ENCODE assay signal across 8 mouse cellular contexts in genomic region chr5:142441332-142442044, GRCm38 (mm10). TPM values are rescaled to one million over a fixed set of nuclear protein-coding genes. Genes with fewer than 3 reads are reported as not detected.
DNase-seq lines count a peak whose midpoint lies in the region; ATAC-seq and TF ChIP-seq lines count a peak whose summit lies in the region.

No protein-coding gene starts in this region.

- no peaks in the 10 kb centered on the region for H3K9me3 ChIP-seq in lung, postnatal 0 days (ENCODE audit: low read length)
- H3K9me3 ChIP-seq in embryonic facial prominence, embryonic 14.5 days (ENCODE audit: control insufficient read depth, low read length) = no peaks in the 10 kb centered on the region
- no peaks in the 10 kb centered on the region for H3K9me3 ChIP-seq in limb, embryonic 12.5 days
- H3K9me3 ChIP-seq in neural tube, embryonic 15.5 days (replicated peaks) = no peaks in the 10 kb centered on the region

- H3K9ac ChIP-seq in lung, postnatal 0 days (replicated peaks; ENCODE audit: low read depth) = no peak overlapping the region
- H3K9ac ChIP-seq in embryonic facial prominence, embryonic 14.5 days (ENCODE audit: low read depth, low read length) = peak overlapping the region; percentile 49
- H3K9ac ChIP-seq in limb, embryonic 12.5 days (replicated peaks) = no peak overlapping the region; the same call in 1 of the 2 replicates
- H3K9ac ChIP-seq in neural tube, embryonic 15.5 days (replicated peaks) = no peak overlapping the region

- H3K27ac ChIP-seq in lung, postnatal 0 days (ENCODE audit: low read length) = peak overlapping the region; percentile 92
- H3K27ac ChIP-seq in embryonic facial prominence, embryonic 14.5 days (replicated peaks; ENCODE audit: low read depth, low read length) = peak overlapping the region; percentile 97
- peak overlapping the region; percentile 92 for H3K27ac ChIP-seq in limb, embryonic 12.5 days
- peak overlapping the region; percentile 74 for H3K27ac ChIP-seq in neural tube, embryonic 15.5 days (replicated peaks)

- no peak for TF ChIP-seq EP300 in lung, postnatal 0 days (IDR thresholded peaks at IDR 0.05)

- no peaks in the 10 kb centered on the region for H3K27me3 ChIP-seq in lung, postnatal 0 days (replicated peaks; ENCODE audit: insufficient read depth, low read length)
- no peaks in the 10 kb centered on the region for H3K27me3 ChIP-seq in embryonic facial prominence, embryonic 14.5 days (replicated peaks; ENCODE audit: control insufficient read depth, insufficient read depth, low read length)
- no peaks in the 10 kb centered on the region for H3K27me3 ChIP-seq in limb, embryonic 12.5 days
- H3K27me3 ChIP-seq in neural tube, embryonic 15.5 days (replicated peaks) = no peaks in the 10 kb centered on the region

- no peak for DNase-seq in lung, postnatal 0 days (ENCODE audit: low spot score)
- no peak for DNase-seq in lung, postnatal 4 days
- peak; percentile 78 for DNase-seq in embryonic facial prominence, embryonic 14.5 days (ENCODE audit: low spot score)
- DNase-seq in left cerebral cortex, adult 8-10 months (ENCODE audit: low spot score in 2 of 2) = no peak
- no peak for DNase-seq in ovary, postnatal 10 days (ENCODE audit: low spot score)
- DNase-seq in gastrocnemius, postnatal 4 days (ENCODE audit: low spot score in 2 of 2) = no peak

- TF ChIP-seq CTCF in lung, postnatal 0 days (IDR thresholded peaks at IDR 0.05) = no peak

- WGBS in lung, postnatal 0 days = 37% methylated on average over 22 of the region's 22 CpGs
- 44% methylated on average over 22 of the region's 22 CpGs for WGBS in embryonic facial prominence, embryonic 14.5 days
- 68% methylated on average over 22 of the region's 22 CpGs for WGBS in limb, embryonic 12.5 days
- WGBS in neural tube, embryonic 15.5 days = 57% methylated on average over 22 of the region's 22 CpGs

- no peaks in the 10 kb centered on the region for H3K36me3 ChIP-seq in lung, postnatal 0 days (ENCODE audit: insufficient read depth, low read length)
- peaks cover 8% of the 10 kb centered on the region for H3K36me3 ChIP-seq in embryonic facial prominence, embryonic 14.5 days (ENCODE audit: control insufficient read depth, insufficient read depth, low read length)
- H3K36me3 ChIP-seq in limb, embryonic 12.5 days = peaks cover 21% of the 10 kb centered on the region
- H3K36me3 ChIP-seq in neural tube, embryonic 15.5 days = peaks cover 8% of the 10 kb centered on the region; the same call in 1 of the 2 replicates

- ATAC-seq in lung, postnatal 0 days = no peak
- 0 out of 2 replicates have a peak, but pooled peaks have one; percentile 3 for ATAC-seq in embryonic facial prominence, embryonic 14.5 days (ENCODE audit: low read depth)
- ATAC-seq in limb, embryonic 12.5 days (ENCODE audit: insufficient number of reproducible peaks, insufficient read depth, low FRiP score, low TSS enrichment, low read depth) = 0 out of 2 replicates have a peak, but pooled peaks have one; percentile 11
- no peak for ATAC-seq in neural tube, embryonic 15.5 days (ENCODE audit: low FRiP score)

- H3K4me3 ChIP-seq in lung, postnatal 0 days (ENCODE audit: low read depth, low read length) = 0 out of 2 replicates have a peak overlapping the region, but pooled peaks have one; percentile 19
- H3K4me3 ChIP-seq in embryonic facial prominence, embryonic 14.5 days (ENCODE audit: low read depth, low read length) = peak overlapping the region; percentile 19
- H3K4me3 ChIP-seq in limb, embryonic 12.5 days (replicated peaks) = peak overlapping the region; percentile 37
- H3K4me3 ChIP-seq in neural tube, embryonic 15.5 days (replicated peaks) = no peak overlapping the region

- peak overlapping the region; percentile 66 for H3K4me2 ChIP-seq in lung, postnatal 0 days (replicated peaks; ENCODE audit: low read depth, low read length)
- H3K4me2 ChIP-seq in embryonic facial prominence, embryonic 14.5 days (ENCODE audit: low read depth, low read length) = peak overlapping the region; percentile 70
- peak overlapping the region; percentile 71 for H3K4me2 ChIP-seq in limb, embryonic 12.5 days
- peak overlapping the region; percentile 51 for H3K4me2 ChIP-seq in neural tube, embryonic 15.5 days

- peaks cover 15% of the 10 kb centered on the region for H3K4me1 ChIP-seq in lung, postnatal 0 days (ENCODE audit: insufficient read depth, low read depth, low read length)
- H3K4me1 ChIP-seq in embryonic facial prominence, embryonic 14.5 days (ENCODE audit: control insufficient read depth, insufficient read depth, low read length) = peaks cover 56% of the 10 kb centered on the region
- peaks cover 50% of the 10 kb centered on the region for H3K4me1 ChIP-seq in limb, embryonic 12.5 days (replicated peaks)
- peaks cover 58% of the 10 kb centered on the region for H3K4me1 ChIP-seq in neural tube, embryonic 15.5 days

RNA-seq across cellular contexts. Expression of gene Ap5z1, which starts 22.3 kb away (rescaled TPM):
- polyA plus RNA-seq in lung, postnatal 0 days (2015; fragmentation: Nextera tagmentation; extraction: Ambion mirVana) = 6.2 and 7.2 TPM in 2 replicates
- 8.7 and 10.6 TPM in 2 replicates for polyA plus RNA-seq in embryonic facial prominence, embryonic 14.5 days (2014; fragmentation: Nextera tagmentation; extraction: Ambion mirVana)
- 8.8 and 9.2 TPM in 2 replicates for polyA plus RNA-seq in limb, embryonic 12.5 days (2016; fragmentation: Nextera tagmentation; extraction: Ambion mirVana)
- polyA plus RNA-seq in neural tube, embryonic 15.5 days (2015; fragmentation: Nextera tagmentation; extraction: Ambion mirVana) = 12.4 and 12.7 TPM in 2 replicates
- total RNA-seq in left cerebral cortex, adult 8-10 months (2022) = 10 to 100 TPM; 20.1 to 25.6 (median 25.1) TPM
- 1 to 10 TPM; 7.3 to 8.1 TPM for total RNA-seq in gastrocnemius, postnatal 4 days (2021)

RNA-seq across cellular contexts. Expression of gene Foxk1, which starts 40.2 kb away (rescaled TPM):
- polyA plus RNA-seq in lung, postnatal 0 days (2015; fragmentation: Nextera tagmentation; extraction: Ambion mirVana) = 4.3 and 5.1 TPM in 2 replicates
- 5.6 and 7.5 TPM in 2 replicates for polyA plus RNA-seq in embryonic facial prominence, embryonic 14.5 days (2014; fragmentation: Nextera tagmentation; extraction: Ambion mirVana)
- polyA plus RNA-seq in limb, embryonic 12.5 days (2016; fragmentation: Nextera tagmentation; extraction: Ambion mirVana) = 6.4 and 7.0 TPM in 2 replicates
- 4.8 and 6.0 TPM in 2 replicates for polyA plus RNA-seq in neural tube, embryonic 15.5 days (2015; fragmentation: Nextera tagmentation; extraction: Ambion mirVana)
- 10 to 100 TPM; 39.6 to 43.1 (median 42.7) TPM for total RNA-seq in left cerebral cortex, adult 8-10 months (2022)
- 10 to 100 TPM; 26.6 to 27.9 TPM for total RNA-seq in gastrocnemius, postnatal 4 days (2021)

Comparison
In these comparisons a context has a peak if more than half of its experiments do, and no peak if none do; other contexts are left out.
1. ATAC-seq: peak in embryonic facial prominence, embryonic 14.5 days (single experiment) and limb, embryonic 12.5 days (single experiment); none in lung, postnatal 0 days (single experiment) and neural tube, embryonic 15.5 days (single experiment).
2. Peak in every context shown above with its lines, with median percentiles within 50 percentile points of each other: H3K27ac ChIP-seq and H3K4me2 ChIP-seq.